ENCODE assay signal across 10 mouse cellular contexts in the genomic region with DNA sequence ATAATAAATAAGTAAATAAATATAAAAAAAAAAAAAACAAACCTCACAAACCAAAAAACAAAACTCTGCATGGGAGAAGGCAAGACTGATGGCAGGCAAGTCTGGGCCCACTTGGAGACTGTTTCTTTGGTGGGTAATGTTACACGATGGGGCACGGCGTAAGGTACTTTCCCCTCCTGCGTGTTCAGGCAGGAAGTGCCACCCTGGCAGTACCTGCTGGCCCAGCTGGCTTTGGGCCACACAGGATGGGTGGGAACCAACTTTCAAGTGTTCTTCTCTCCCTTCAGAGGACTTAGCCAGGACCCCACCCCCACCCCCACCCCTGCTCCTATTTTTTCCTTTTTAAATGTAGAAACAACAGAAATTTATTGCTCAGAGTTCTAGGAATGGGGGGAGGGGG. TPM values are rescaled to one million over a fixed set of nuclear protein-coding genes. Genes with fewer than 3 reads are reported as not detected.
DNase-seq lines count a peak whose midpoint lies in the region; ATAC-seq and TF ChIP-seq lines count a peak whose summit lies in the region.
"Had no signal": no experiment of that assay in that cellular context is flagged by ENCODE, and none has a peak within 500 bp of the region (broad histone marks: within the 10 kb centered on the region; RNA-seq: fewer than 3 reads in every experiment).

No protein-coding gene starts in this region.

- H3K4me1 ChIP-seq in lung, postnatal 0 days (ENCODE audit: insufficient read depth, low read depth, low read length): peaks cover 12% of the 10 kb centered on the region; the same call in 1 of the 2 replicates
- H3K4me1 ChIP-seq in stomach, postnatal 0 days (replicated peaks; ENCODE audit: control insufficient read depth, insufficient read depth): peaks cover 5% of the 10 kb centered on the region; the same call in 1 of the 2 replicates

- no peaks in the 10 kb centered on the region for H3K36me3 ChIP-seq in lung, postnatal 0 days (ENCODE audit: insufficient read depth, low read length)
- no peaks in the 10 kb centered on the region for H3K36me3 ChIP-seq in stomach, postnatal 0 days (ENCODE audit: control insufficient read depth, insufficient read depth, low read length)

- 23% methylated on average over 4 of the region's 4 CpGs for WGBS in lung, postnatal 0 days
- 65% methylated on average over 4 of the region's 4 CpGs for WGBS in stomach, postnatal 0 days

- H3K27ac ChIP-seq in lung, postnatal 0 days (ENCODE audit: low read length): 0 out of 2 replicates have a peak overlapping the region, but pooled peaks have one; percentile 40
- peak overlapping the region; percentile 40 for H3K27ac ChIP-seq in stomach, postnatal 0 days (replicated peaks)

- no peak overlapping the region for H3K9ac ChIP-seq in lung, postnatal 0 days (replicated peaks; ENCODE audit: low read depth)
- H3K9ac ChIP-seq in stomach, postnatal 0 days (ENCODE audit: low read length): no peak overlapping the region

- peak; percentile 31; the same call in 1 of the 2 replicates for ATAC-seq in lung, postnatal 0 days
- ATAC-seq in stomach, postnatal 0 days (ENCODE audit: low FRiP score, low TSS enrichment): no peak

- TF ChIP-seq CTCF in lung, postnatal 0 days (IDR thresholded peaks at IDR 0.05): no peak
- no peak for TF ChIP-seq CTCF in stomach, postnatal 0 days (IDR thresholded peaks at IDR 0.05; ENCODE audit: low read depth)

- no peaks in the 10 kb centered on the region for H3K9me3 ChIP-seq in lung, postnatal 0 days (ENCODE audit: low read length)
- no peaks in the 10 kb centered on the region for H3K9me3 ChIP-seq in stomach, postnatal 0 days (ENCODE audit: control insufficient read depth, low read length)
- H3K9me3 ChIP-seq: megakaryocyte, embryonic 14.5 days had no signal

- H3K4me2 ChIP-seq in lung, postnatal 0 days (replicated peaks; ENCODE audit: low read depth, low read length): no peak overlapping the region
- no peak overlapping the region for H3K4me2 ChIP-seq in stomach, postnatal 0 days (replicated peaks; ENCODE audit: low read depth)

- TF ChIP-seq EP300 in lung, postnatal 0 days (IDR thresholded peaks at IDR 0.05): 0 out of 2 replicates have a peak, but pooled peaks have one; percentile 11
- no peak for TF ChIP-seq EP300 in stomach, postnatal 0 days (optimal IDR thresholded peaks at IDR 0.05)

- H3K27me3 ChIP-seq in lung, postnatal 0 days (replicated peaks; ENCODE audit: insufficient read depth, low read length): no peaks in the 10 kb centered on the region
- H3K27me3 ChIP-seq in stomach, postnatal 0 days (ENCODE audit: control insufficient read depth, insufficient read depth, low read length): no peaks in the 10 kb centered on the region
- H3K27me3 ChIP-seq: megakaryocyte, embryonic 14.5 days had no signal

- no peak overlapping the region for H3K4me3 ChIP-seq in lung, postnatal 0 days (ENCODE audit: low read depth, low read length)
- no peak overlapping the region for H3K4me3 ChIP-seq in stomach, postnatal 0 days (ENCODE audit: low read depth, low read length)
- H3K4me3 ChIP-seq: megakaryocyte, embryonic 14.5 days had no signal

- peak; percentile 53 for DNase-seq in kidney, postnatal 10 days
- no peak for DNase-seq in kidney, adult 18-20 months
- peak; percentile 91 for DNase-seq in T-cell, adult 2 months (ENCODE audit: low spot score)
- no peak for DNase-seq in lung, postnatal 0 days (ENCODE audit: low spot score)
- DNase-seq in stomach, postnatal 0 days (ENCODE audit: low spot score): no peak
- DNase-seq in gastrocnemius, adult 8-10 months (ENCODE audit: low spot score in 2 of 2): no peak
- DNase-seq in neural tube, embryonic 10.5 days (ENCODE audit: extremely low spot score, low spot score): no peak
- DNase-seq: adrenal gland, adult 2 months; cerebellum, adult 2 months had no signal

RNA-seq across cellular contexts. Expression of a gene that starts 52.1 kb away (rescaled TPM):
- 8.9 and 9.6 TPM in 2 replicates for polyA plus RNA-seq in lung, postnatal 0 days (2015; fragmentation: Nextera tagmentation; extraction: Ambion mirVana)
- polyA plus RNA-seq in stomach, postnatal 0 days (2015; fragmentation: Nextera tagmentation; extraction: Ambion mirVana): 11.6 and 12.1 TPM in 2 replicates
- 10 to 100 TPM; 62.9 to 78.3 (median 68.0) TPM for total RNA-seq in gastrocnemius, adult 8-10 months (2022)

Comparison
In these comparisons a context has a peak if more than half of its experiments do, and no peak if none do; other contexts are left out.
1. DNase-seq: peak in kidney, postnatal 10 days (single experiment) and T-cell, adult 2 months (single experiment); none in kidney, adult 18-20 months (single experiment), lung, postnatal 0 days (single experiment), stomach, postnatal 0 days (single experiment), gastrocnemius, adult 8-10 months (0 of 2) and neural tube, embryonic 10.5 days (single experiment).